Mouse (Mus musculus) urinary bladder, adult 2 months (tissue): Measurements from ENCODE around the gene Ak1. TPM values are rescaled to one million over a fixed set of nuclear protein-coding genes. Genes with fewer than 3 reads are reported as not detected.

Experiments used
- DNase-seq: peaks from one replicate; pipeline ENCODE4 v3.0.0; 2022; ENCODE audit warnings: low spot score
- polyA plus RNA-seq: library from polyadenylated mRNA; depleted of rRNA; stranded (reverse); fragments of >200 nt; gene quantifications from 2 replicates; pipeline ENCODE4 v1.2.3, GENCODE M21; 2012

Gene Ak1
- polyA plus RNA-seq, 1 experiment = 43.8 TPM

GRCm38 (mm10) chr2:32599409-32599808 lies 22.1 kb upstream of the Ak1 start, which contains the start of gene St6galnac6:
St6galnac6 (plus strand) TSS chr2:32599709.
- no peak for DNase-seq

DNA sequence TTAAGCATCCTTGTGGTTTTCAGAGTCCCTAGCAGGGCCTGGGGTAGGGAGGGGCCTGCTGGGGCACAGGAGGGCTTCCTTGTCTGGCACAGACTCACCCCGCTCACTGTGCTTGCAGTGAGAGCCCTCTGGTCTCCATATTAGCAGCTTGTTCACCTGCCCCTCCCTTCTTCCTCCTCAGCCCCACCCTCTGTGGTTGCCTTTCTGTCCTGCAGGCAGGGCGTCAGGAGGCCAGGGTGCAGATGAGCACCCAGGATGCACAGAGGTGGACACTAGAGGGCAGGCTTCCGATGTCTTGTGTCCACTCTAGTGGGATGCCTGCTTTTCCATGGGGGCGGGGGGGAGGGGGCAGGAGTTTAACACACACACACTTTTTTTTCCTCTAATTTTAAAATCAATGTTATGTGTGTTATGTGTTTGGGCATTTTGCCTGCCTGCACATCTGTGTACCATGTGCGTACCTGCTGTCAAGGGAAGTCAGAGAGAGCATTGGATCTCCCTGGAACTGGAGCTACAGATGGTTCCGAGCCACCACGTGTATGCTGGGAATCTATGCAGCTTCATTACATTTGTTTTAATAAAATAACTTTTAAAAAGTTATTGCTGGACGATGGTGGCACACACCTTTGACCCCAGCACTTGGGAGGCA lies 20.0 kb upstream of the Ak1 start:
- DNase-seq = no peak

GRCm38 (mm10) chr2:32602600-32603054 lies 18.9 kb upstream of the Ak1 start:
- DNase-seq = peak; percentile 80

GRCm38 (mm10) chr2:32604631-32605030 lies 16.9 kb upstream of the Ak1 start:
- no peak for DNase-seq

DNA sequence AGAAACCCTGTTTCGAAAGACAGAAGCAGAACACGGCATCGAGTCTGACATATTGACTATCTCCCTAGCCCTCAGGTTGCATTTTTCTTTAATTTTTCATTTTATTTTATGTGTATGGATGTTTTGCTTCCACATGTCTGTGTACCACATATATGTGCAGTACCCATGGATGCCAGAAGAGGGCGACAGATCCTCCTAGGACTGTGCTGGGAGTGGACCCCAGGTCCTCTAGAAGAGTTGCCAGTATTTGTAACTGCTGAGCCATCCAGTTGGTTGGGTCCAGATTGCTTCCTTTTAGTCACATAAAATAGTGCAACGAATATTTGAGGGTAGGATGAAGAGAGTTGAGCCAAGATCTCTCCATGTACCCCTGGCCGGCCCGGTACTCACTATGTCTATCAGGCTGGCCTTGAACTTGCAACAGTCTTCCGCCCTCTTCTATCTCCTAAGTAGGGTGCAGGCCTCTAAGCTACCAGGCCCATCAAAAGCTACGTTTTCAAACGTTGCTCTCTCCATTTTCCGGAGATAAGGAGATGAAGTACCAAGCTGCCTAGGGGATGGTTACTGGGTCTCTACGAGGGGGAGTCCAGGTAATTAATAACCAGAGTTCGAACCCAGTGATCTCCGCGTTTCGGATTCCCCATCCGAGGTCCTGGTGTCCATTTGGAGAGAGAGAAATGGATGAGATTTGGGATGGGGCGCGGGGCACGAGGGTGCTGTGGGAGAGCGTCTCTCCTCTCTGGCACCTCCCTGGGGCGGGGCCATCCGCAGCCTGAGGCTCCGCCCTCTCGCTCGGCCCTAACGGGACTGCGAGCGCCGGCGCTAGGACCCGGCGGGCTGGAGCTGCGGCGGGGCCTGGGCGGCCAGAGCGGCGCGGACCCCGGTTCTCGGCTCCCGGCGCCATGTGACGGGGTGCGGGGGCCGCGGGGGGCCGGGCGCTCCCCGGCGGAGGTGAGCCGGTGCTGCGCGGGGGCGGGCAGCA lies 15.1 kb upstream of the Ak1 start:
- DNase-seq = peak; percentile 64

DNA sequence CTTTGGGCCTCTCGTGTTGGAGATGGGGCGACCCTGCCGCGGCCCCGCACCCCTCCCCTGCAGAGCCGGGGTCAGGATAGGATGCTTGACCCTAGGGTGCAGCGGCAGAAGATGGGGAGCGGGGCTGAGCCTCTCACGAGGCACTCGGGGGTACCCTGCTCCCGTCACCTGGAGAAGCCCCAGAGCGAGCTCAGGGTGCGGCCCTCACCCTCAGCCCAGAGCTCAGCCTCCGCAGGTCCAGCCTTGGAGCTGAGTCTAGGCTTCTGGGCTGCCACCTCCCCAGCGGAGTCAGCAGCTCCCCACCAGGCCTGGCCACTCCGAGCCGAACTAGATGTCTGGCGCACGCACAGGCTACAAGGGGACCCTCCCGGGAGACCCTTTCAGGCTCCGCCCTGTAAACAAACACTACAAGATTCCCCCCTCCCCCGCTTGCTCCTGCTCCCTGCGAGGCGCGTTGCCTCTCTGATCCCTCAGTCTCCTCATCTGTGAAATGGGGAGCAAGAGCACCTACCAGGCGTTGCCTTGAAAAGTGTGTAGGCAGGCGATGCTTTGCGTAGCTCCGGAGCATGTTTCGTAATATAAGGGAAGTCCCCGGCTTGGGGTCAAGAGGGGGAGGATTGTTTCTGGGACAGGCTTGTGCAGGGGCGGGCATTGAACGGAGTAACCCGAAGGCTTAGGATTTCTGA lies 14.2 kb upstream of the Ak1 start:
- peak; percentile 41 for DNase-seq

DNA sequence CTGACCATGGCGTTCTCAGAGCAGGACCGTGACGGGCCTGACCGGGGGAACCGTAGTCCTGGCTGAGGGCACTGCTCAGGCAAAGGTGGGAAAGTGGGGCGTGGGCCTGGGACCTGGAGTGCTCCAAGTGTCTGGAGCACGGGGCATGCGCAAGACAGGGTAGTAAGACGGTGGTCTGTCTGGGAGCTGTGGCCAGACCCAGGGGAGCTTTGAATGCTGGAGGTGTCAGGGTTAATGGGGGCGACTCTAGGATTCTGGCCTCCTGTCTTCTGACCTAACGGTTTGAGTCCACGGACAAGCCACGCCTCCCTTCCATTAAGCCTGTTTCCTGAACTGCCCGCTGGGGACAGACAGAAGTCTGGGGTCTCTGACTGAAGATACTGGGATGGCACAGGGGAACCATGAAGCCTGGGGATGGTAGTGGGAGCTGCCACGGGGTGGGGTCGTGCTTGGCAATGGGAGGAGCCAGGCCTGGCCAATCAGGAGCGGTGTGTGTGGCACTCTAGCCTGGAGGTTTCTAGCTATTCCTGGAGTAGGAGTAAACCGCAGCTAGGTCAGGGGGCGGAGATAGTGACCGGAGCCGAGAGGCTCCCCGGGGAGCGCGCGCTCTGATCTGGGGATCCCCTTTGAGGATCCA lies 13.3 kb upstream of the Ak1 start:
- peak; percentile 54 for DNase-seq

DNA sequence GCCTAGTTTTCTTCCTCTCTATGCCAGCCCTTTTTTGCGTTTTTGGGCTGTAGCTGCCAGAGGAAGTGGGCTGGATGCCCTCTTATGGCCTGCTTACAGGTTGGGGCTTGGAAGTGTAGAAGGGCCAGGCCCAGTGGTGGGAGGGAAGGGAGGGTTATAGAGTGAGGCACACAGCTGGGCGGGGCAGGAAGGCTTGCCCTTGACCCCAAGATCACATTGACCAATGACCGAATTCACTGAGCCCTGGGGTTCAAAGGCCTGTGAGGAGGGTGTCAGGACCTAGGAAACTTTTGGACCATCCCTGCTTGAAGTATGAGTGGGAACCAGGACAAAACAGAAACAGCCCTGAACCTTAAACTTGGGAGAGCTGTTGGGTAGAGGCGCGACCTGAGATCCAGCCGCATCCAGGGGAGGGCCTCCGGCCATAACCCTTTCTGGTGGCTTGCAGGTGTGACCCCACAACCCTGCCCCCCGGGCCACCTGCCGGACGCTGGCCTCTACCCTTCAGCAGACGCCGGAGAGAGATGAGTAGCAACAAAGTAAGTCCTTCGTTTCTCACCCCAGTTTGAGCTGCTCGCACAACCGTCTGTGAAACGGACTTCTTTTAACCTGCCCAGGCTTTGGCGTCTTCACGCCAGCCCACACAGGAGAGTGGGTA lies 12.7 kb upstream of the Ak1 start:
- DNase-seq = no peak

DNA sequence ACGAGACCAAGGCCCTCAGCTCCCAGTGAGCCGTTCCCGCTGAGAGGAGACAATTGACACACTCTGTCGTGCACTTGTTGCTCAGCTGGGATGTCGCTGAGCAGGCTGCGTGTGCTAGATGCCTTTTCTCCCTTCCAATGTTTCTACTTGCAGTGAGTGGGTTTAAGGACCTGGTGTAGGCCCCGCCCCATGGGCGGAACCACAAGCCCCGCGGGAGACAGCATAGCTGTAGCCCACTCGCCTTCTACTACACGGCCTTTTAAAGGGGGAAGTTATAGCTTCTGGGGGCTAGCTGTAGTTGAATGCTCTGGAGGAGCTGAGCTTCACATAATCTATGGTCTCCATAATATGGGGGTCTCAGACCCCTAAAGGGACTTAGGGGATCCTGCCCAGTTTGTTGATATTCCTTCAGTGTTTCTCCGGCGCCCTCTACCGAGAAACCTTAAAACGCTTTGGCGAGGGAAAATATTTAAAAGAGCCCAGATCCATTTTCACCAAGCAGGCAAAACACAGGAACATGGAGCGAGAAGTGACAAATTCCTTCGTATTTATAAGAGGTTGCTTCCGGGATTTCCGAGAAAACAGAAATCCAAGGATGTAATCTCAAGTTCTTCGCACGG lies 10.8 kb upstream of the Ak1 start:
- no peak for DNase-seq

DNA sequence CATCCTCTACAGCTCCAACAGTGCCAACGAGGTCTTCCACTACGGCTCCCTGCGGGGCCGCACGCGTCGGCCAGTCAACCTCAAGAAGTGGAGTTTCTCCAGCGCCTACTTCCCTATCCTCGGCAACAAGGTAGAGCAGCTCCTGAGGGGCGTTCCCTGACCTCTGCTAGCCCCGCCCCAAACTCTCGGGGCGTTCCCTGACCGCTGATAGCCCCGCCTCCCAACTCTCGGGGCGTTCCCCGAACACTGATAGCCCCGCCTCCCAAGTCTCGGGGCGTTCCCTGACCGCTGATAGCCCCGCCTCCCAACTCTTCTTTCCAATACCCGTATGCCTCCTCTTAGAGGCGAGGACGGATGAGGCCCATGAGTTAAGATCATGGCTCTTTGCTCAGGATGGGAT lies 9.3 kb upstream of the Ak1 start:
- DNase-seq = no peak

GRCm38 (mm10) chr2:32617109-32617508 lies 4.4 kb upstream of the Ak1 start:
- no peak for DNase-seq

DNA sequence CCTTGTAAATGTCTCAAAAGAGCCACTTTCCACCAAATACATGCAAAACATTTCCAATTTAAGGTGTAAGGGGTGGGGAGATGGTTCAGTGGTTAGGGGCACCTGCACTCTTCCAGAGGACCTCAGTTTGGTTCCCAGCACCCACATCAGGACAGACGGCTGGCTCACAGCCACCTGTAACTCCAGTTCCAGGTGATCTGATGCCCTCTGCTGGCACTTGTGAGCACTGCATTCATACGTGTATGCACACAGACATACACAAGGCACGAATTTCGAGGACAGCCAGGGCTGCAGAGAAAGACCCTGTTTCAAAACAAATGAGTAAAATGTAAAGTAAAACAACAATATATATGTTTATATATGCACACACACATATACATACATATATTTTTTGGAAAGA lies 4.0 kb upstream of the Ak1 start:
- no peak for DNase-seq

DNA sequence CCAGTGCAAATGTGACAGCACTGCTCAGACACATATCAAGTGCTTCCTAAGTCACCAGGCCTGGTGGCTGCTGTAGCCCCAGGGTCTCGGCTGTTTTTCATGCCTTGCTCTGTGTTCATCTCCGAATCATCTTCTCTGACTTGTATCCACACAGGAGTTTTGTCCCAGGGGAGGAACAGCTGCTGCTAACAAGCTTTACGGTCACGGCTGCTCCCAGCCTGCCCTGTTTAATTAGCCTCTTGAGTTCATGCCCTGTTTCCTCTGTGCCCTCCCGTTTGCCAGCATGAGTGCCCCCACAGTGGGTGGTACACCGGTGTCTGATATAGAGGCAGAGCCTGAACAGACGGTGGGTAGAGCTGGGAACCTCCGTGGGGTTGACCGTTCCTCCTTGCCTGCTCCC lies 3.5 kb upstream of the Ak1 start:
- no peak for DNase-seq

DNA sequence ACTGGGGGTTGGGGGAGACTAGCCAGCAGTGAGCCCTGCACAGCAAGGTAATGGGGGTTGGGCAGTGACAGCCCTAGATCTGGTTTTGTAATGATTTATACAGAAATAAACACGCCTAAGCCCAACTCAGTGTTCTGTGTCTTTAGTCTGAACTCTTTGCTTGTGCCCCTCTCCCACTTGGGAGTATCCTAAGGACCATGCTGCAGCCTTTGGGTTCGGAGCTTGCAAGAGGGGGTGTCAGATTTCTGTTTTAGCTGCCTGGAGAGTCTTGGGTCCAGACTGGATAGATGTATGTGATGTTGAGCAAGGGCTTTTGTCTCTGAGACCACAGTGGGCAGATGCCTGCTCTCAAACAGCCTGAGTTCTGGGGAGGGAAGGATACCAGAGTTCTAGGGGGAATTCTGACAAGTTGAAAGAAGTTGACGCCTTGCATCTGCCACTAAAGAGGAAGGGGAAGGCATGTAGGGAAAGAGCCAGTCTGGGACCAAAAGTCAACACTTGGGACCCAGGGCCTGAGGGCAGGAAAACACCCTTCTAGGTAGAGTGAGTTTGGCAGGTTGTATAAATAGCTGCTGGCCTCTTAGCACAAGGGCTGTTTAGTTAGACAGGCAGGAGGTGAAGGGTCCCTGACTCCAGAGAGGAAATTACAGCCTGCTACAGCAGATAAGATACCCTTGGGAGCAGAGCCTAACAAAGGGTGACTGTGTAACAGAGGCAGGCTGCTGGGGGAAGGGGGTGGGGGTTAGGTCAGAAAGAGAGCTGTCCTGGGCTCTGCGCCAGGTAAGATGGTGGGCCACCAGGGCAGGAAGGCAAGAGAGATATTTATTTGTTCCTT lies 659 bp upstream of the Ak1 start:
- no peak for DNase-seq

GRCm38 (mm10) chr2:32624111-32624748 lies 2.7 kb downstream of the Ak1 start:
- no peak for DNase-seq

- no peak for DNase-seq
Measured at GRCm38 (mm10) chr2:32625212-32625872, 3.8 kb downstream of the Ak1 start.

DNA sequence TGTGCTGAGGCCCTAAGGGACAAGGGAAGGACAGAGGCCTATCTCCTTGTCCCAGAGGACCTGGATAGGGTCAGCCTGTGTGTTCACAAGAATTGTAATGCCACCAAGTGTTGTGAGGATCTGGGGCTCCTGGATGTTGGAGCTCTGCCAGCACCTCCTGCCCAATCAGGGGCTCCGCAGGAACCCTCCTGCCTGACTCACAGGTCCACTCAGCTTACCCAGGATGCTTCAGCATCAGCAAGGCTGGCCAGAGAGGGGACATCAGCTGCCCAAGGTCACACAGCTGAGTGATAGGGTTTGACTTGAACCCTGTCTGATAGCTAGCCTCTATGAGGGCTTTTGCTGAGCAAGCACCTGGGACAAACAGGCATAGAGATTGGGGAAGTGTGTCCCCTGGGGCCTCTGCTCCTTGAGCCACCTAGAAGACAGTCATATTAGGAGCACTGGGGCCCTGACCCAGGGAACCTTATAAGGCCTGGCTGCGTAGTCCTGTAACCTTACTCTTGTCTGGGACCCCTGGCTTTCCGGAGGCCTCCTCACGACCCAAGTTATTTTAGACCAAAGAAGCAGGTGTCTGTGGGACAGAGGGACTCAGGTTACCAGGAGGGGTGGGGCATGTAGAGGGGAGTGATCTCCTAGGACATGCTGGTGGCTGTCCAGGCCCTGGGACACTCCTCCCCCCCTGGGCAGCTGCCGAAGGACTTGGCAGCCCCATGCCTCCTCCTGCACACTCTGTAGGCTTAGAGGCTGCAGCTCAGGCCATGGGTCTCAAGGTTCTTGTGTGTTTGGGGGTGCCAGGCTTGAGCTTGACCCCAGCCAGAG lies 4.5 kb downstream of the Ak1 start:
- no peak for DNase-seq
